In genomic region chr13:54694348-54695060, GRCm38 (mm10) we compare ENCODE assay signal across 8 mouse cellular contexts. TPM values are rescaled to one million over a fixed set of nuclear protein-coding genes. Genes with fewer than 3 reads are reported as not detected.
A peak's percentile ranks its signal among the peaks of the same experiment; 100 is the strongest.
DNase-seq lines count a peak whose midpoint lies in the region; ATAC-seq lines count a peak whose summit lies in the region.

No protein-coding gene starts in this region.

- H3K9me3 ChIP-seq in embryonic facial prominence, embryonic 11.5 days (replicated peaks; ENCODE audit: control insufficient read depth, low read length): no peaks in the 10 kb centered on the region
- H3K9me3 ChIP-seq in heart, embryonic 14.5 days (ENCODE audit: control insufficient read depth, low read length): no peaks in the 10 kb centered on the region
- no peaks in the 10 kb centered on the region for H3K9me3 ChIP-seq in stomach, embryonic 14.5 days (ENCODE audit: control insufficient read depth, low read depth, low read length)

- 18% methylated on average over 26 of the region's 26 CpGs for WGBS in embryonic facial prominence, embryonic 11.5 days
- 15% methylated on average over 26 of the region's 26 CpGs for WGBS in heart, embryonic 14.5 days
- WGBS in stomach, embryonic 14.5 days: 15% methylated on average over 26 of the region's 26 CpGs

- peak overlapping the region; percentile 67 for H3K9ac ChIP-seq in embryonic facial prominence, embryonic 11.5 days (replicated peaks; ENCODE audit: low read length)
- H3K9ac ChIP-seq in heart, embryonic 14.5 days (ENCODE audit: low read length): peak overlapping the region; percentile 77
- H3K9ac ChIP-seq in stomach, embryonic 14.5 days (replicated peaks; ENCODE audit: low read depth, low read length): peak overlapping the region; percentile 39

- H3K27ac ChIP-seq in embryonic facial prominence, embryonic 11.5 days (replicated peaks; ENCODE audit: low read depth, low read length): peak overlapping the region; percentile 83
- peak overlapping the region; percentile 95 to 99 for H3K27ac ChIP-seq in heart, embryonic 14.5 days (replicated peaks in 1 of 2; ENCODE audit: control insufficient read depth in 1 of 2, insufficient read depth in 1 of 2, low read depth in 2 of 2, low read length in 2 of 2)
- H3K27ac ChIP-seq in stomach, embryonic 14.5 days (ENCODE audit: low read length): peak overlapping the region; percentile 93

- H3K27me3 ChIP-seq in embryonic facial prominence, embryonic 11.5 days (ENCODE audit: control insufficient read depth, insufficient read depth, low read length): no peaks in the 10 kb centered on the region
- H3K27me3 ChIP-seq in heart, embryonic 14.5 days (ENCODE audit: control insufficient read depth, insufficient read depth, low read length): no peaks in the 10 kb centered on the region
- H3K27me3 ChIP-seq in stomach, embryonic 14.5 days (ENCODE audit: control insufficient read depth, insufficient read depth, low read length): no peaks in the 10 kb centered on the region

- ATAC-seq in cerebellum, adult (ENCODE audit: insufficient number of reproducible peaks, low FRiP score, low TSS enrichment): peak; percentile 73
- peak; percentile 79 for ATAC-seq in embryonic facial prominence, embryonic 11.5 days (replicated peaks; ENCODE audit: insufficient number of reproducible peaks, low FRiP score, low TSS enrichment, low read depth)
- ATAC-seq in heart, embryonic 14.5 days (ENCODE audit: insufficient number of reproducible peaks, insufficient read depth, low FRiP score, low read depth): peak; percentile 60
- peak; percentile 51 for ATAC-seq in megakaryocyte, adult 5-6 weeks (ENCODE audit: poor library complexity, severe bottlenecking)
- peak; percentile 78 for ATAC-seq in stomach, embryonic 14.5 days (ENCODE audit: insufficient number of reproducible peaks, insufficient read depth, low FRiP score, low read depth)

- H3K4me1 ChIP-seq in embryonic facial prominence, embryonic 11.5 days (ENCODE audit: control insufficient read depth, insufficient read depth, low read length): peaks cover 5% of the 10 kb centered on the region; the same call in 1 of the 2 replicates
- H3K4me1 ChIP-seq in heart, embryonic 14.5 days (ENCODE audit: control insufficient read depth in 2 of 2, insufficient read depth in 2 of 2, low read length in 2 of 2): peaks cover 11 to 20% of the 10 kb centered on the region in 2 experiments
- peaks cover 14% of the 10 kb centered on the region for H3K4me1 ChIP-seq in stomach, embryonic 14.5 days (ENCODE audit: control insufficient read depth, insufficient read depth, low read length)

- H3K4me2 ChIP-seq in embryonic facial prominence, embryonic 11.5 days (ENCODE audit: low read depth, low read length): peak overlapping the region; percentile 36
- H3K4me2 ChIP-seq in heart, embryonic 14.5 days (ENCODE audit: low read length): peak overlapping the region; percentile 59
- peak overlapping the region; percentile 46 for H3K4me2 ChIP-seq in stomach, embryonic 14.5 days (replicated peaks; ENCODE audit: low read depth, low read length)

- H3K4me3 ChIP-seq in embryonic facial prominence, embryonic 11.5 days (ENCODE audit: low read depth, low read length): peak overlapping the region; percentile 97
- peak overlapping the region; percentile 70 to 90 for H3K4me3 ChIP-seq in heart, embryonic 14.5 days (ENCODE audit: control insufficient read depth in 1 of 2, insufficient read depth in 1 of 2, low read depth in 1 of 2, low read length in 2 of 2)
- peak overlapping the region; percentile 96 for H3K4me3 ChIP-seq in stomach, embryonic 14.5 days (ENCODE audit: low read depth, low read length)

- no peaks in the 10 kb centered on the region for H3K36me3 ChIP-seq in embryonic facial prominence, embryonic 11.5 days (replicated peaks; ENCODE audit: control insufficient read depth, insufficient read depth, low read depth, low read length)
- H3K36me3 ChIP-seq in heart, embryonic 14.5 days (ENCODE audit: control insufficient read depth, insufficient read depth, low read length): no peaks in the 10 kb centered on the region
- H3K36me3 ChIP-seq in stomach, embryonic 14.5 days (ENCODE audit: control insufficient read depth, insufficient read depth, low read length): no peaks in the 10 kb centered on the region

- no peak for DNase-seq in cerebellum, postnatal 14 days
- DNase-seq in MEL-GATA-1-ER (ENCODE audit: extremely low read depth, low read depth): peak; percentile 78
- DNase-seq in embryonic facial prominence, embryonic 11.5 days (ENCODE audit: low spot score): peak; percentile 84
- DNase-seq in kidney, postnatal 25 days: peak; percentile 91 to 94

RNA-seq across cellular contexts. Expression of gene Rnf44, which starts 0.8 kb away (rescaled TPM):
- 65.0 and 66.6 TPM in 2 replicates for polyA plus RNA-seq in embryonic facial prominence, embryonic 11.5 days (2014; fragmentation: Nextera tagmentation; extraction: Ambion mirVana)
- polyA plus RNA-seq in heart, embryonic 14.5 days (2014; fragmentation: Nextera tagmentation; extraction: Ambion mirVana): 52.1 and 60.2 TPM in 2 replicates
- total RNA-seq in megakaryocyte, adult 5-6 weeks (2015): 70.0 and 71.3 TPM in 2 replicates
- 17.8 and 21.2 TPM in 2 replicates for total RNA-seq in megakaryocyte, adult 5-6 weeks (2017)
- 71.7 and 83.9 TPM in 2 replicates for polyA plus RNA-seq in stomach, embryonic 14.5 days (2014; fragmentation: Nextera tagmentation; extraction: Ambion mirVana)

RNA-seq across cellular contexts. Expression of gene Cdhr2, which starts 6.8 kb away (rescaled TPM):
- not detected in 2 replicates for polyA plus RNA-seq in embryonic facial prominence, embryonic 11.5 days (2014; fragmentation: Nextera tagmentation; extraction: Ambion mirVana)
- not detected in 2 replicates for polyA plus RNA-seq in heart, embryonic 14.5 days (2014; fragmentation: Nextera tagmentation; extraction: Ambion mirVana)
- total RNA-seq in megakaryocyte, adult 5-6 weeks (2015): not detected in 2 replicates
- total RNA-seq in megakaryocyte, adult 5-6 weeks (2017): not detected in 2 replicates
- 1.00 and 1.1 TPM in 2 replicates for polyA plus RNA-seq in stomach, embryonic 14.5 days (2014; fragmentation: Nextera tagmentation; extraction: Ambion mirVana)

RNA-seq across cellular contexts. Expression of gene Gprin1, which starts 55.2 kb away (rescaled TPM):
- polyA plus RNA-seq in embryonic facial prominence, embryonic 11.5 days (2014; fragmentation: Nextera tagmentation; extraction: Ambion mirVana): 3.0 and 3.4 TPM in 2 replicates
- polyA plus RNA-seq in heart, embryonic 14.5 days (2014; fragmentation: Nextera tagmentation; extraction: Ambion mirVana): 0.08 and 0.12 TPM in 2 replicates
- total RNA-seq in megakaryocyte, adult 5-6 weeks (2015): not detected in 2 replicates
- total RNA-seq in megakaryocyte, adult 5-6 weeks (2017): not detected in 2 replicates
- polyA plus RNA-seq in stomach, embryonic 14.5 days (2014; fragmentation: Nextera tagmentation; extraction: Ambion mirVana): 0.65 and 0.90 TPM in 2 replicates

Comparison
In these comparisons a context has a peak if more than half of its experiments do, and no peak if none do; other contexts are left out.
1. DNase-seq: peak in MEL-GATA-1-ER (single experiment), embryonic facial prominence, embryonic 11.5 days (single experiment) and kidney, postnatal 25 days (2 of 2); none in cerebellum, postnatal 14 days (0 of 2).
2. Peak in every context shown above with its lines, with median percentiles within 50 percentile points of each other: ATAC-seq, H3K27ac ChIP-seq, H3K4me2 ChIP-seq, H3K4me3 ChIP-seq and H3K9ac ChIP-seq.